Mouse (Mus musculus) cortical plate, adult 2 months (tissue): ENCODE data around the gene Tial1. TPM values are rescaled to one million over a fixed set of nuclear protein-coding genes. Genes with fewer than 3 reads are reported as not detected.

ENCODE experiments used
- H3K27ac ChIP-seq: fragments of 200-500 bp; 2 replicates; pipeline ENCODE4 v1.5.1; 2012; ENCODE audit warnings: low read length, control low read depth, inconsistent platforms; ENCODE audit not compliant: insufficient read depth
- H3K4me1 ChIP-seq: fragments of 200-500 bp; 2 replicates; pipeline ENCODE4 v1.6.1; 2011; ENCODE audit warnings: low read length; ENCODE audit not compliant: control insufficient read depth, insufficient read depth
- H3K4me3 ChIP-seq: fragments of 200-500 bp; 2 replicates; pipeline ENCODE4 v1.5.1; 2011; ENCODE audit warnings: mild to moderate bottlenecking, low read length, control low read depth; ENCODE audit not compliant: insufficient read depth
- CTCF ChIP-seq: fragments of 200-500 bp; IDR thresholded peaks from 2 replicates; pipeline ENCODE4 v1.5.1; 2011; ENCODE audit warnings: mild to moderate bottlenecking, control low read depth, low read length; ENCODE audit not compliant: insufficient read depth; ENCODE audit errors: extremely low read depth
- POLR2A ChIP-seq: fragments of 200-500 bp; IDR thresholded peaks from 2 replicates; pipeline ENCODE4 v1.6.1; 2011; ENCODE audit warnings: mild to moderate bottlenecking, low read length, control low read depth; ENCODE audit not compliant: insufficient read depth; ENCODE audit errors: extremely low read depth
- polyA plus RNA-seq: library from polyadenylated mRNA; depleted of rRNA; stranded (reverse); fragments of >200 nt; gene quantifications from 2 replicates; pipeline ENCODE4 v1.2.3, GENCODE M21; 2012

The Tial1 gene
- polyA plus RNA-seq, 1 experiment: 106 TPM

GRCm38 (mm10) chr7:128459791-128460130 is 1.8 kb downstream of the Tial1 start:
- TF ChIP-seq CTCF (no peak), POLR2A (no peak)
- no peak overlapping the region for H3K27ac ChIP-seq
- H3K4me3 ChIP-seq: peak overlapping the region; percentile 61
- peaks cover 2% of the 10 kb centered on the region; the same call in 1 of the 2 replicates for H3K4me1 ChIP-seq

- TF ChIP-seq CTCF (no peak), POLR2A (no peak)
- Histone ChIP-seq H3K4me1 (peaks cover 2% of the 10 kb centered on the region; the same call in 1 of the 2 replicates), H3K27ac (no peak overlapping the region), H3K4me3 (no peak overlapping the region)
Measured at GRCm38 (mm10) chr7:128458011-128458410, 3.5 kb downstream of the Tial1 start.

DNA sequence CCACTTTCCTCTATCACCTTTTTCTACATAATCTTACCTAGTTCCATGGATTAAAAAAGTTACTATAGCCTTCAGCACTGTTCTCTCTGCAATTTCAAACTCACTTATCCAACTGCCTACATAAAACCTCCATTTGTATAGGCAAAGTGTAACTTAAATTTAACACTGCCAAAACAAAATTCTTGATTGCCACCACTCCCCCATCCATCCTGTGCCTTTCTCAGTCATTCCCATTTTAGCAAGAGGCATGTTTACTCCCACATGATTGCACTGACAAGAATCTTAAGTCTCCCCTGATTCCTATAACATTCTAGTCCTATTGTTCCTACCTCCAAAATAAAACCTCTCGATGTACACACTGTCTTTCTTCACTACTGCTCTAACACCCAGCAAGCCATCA is 8.8 kb downstream of the Tial1 start:
- TF ChIP-seq CTCF (no peak), POLR2A (no peak)
- no peak overlapping the region for H3K4me3 ChIP-seq
- H3K4me1 ChIP-seq: peaks cover 2% of the 10 kb centered on the region; the same call in 1 of the 2 replicates
- H3K27ac ChIP-seq: no peak overlapping the region

- TF ChIP-seq POLR2A (no peak), CTCF (no peak)
- Histone ChIP-seq H3K27ac (no peak overlapping the region), H3K4me1 (no peaks in the 10 kb centered on the region), H3K4me3 (no peak overlapping the region)
Measured at GRCm38 (mm10) chr7:128440584-128440983, 20.9 kb downstream of the Tial1 start.

DNA sequence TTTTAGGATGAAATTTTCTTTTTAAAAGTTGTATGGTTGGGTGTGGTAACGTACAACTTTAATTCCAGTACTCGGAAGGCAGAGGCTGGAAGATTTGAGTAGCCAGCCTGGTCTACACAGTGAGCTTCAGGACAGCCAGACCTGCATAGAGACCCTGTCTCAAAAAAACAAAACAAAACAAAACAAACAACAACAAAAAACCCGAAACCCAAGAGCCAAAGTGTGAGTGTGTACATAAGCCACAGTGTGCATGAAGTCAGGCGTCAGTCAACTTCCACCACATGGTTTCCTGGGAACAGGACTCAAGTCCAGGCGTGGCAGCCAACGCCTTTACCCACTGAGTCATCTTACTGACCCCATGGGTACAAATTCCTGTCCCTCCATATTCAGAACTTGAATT is 22.3 kb downstream of the Tial1 start:
- H3K27ac ChIP-seq: no peak overlapping the region
- TF ChIP-seq CTCF (no peak), POLR2A (no peak)
- H3K4me3 ChIP-seq: no peak overlapping the region
- no peaks in the 10 kb centered on the region for H3K4me1 ChIP-seq

- TF ChIP-seq POLR2A (no peak), CTCF (no peak)
- H3K4me3 ChIP-seq: no peak overlapping the region
- H3K4me1 ChIP-seq: no peaks in the 10 kb centered on the region
- no peak overlapping the region for H3K27ac ChIP-seq
Measured at GRCm38 (mm10) chr7:128438131-128438530, 23.4 kb downstream of the Tial1 start.

- peak; percentile 51 for TF ChIP-seq CTCF
- TF ChIP-seq POLR2A: no peak
- no peaks in the 10 kb centered on the region for H3K4me1 ChIP-seq
- no peak overlapping the region for H3K27ac ChIP-seq
- H3K4me3 ChIP-seq: no peak overlapping the region
Measured at GRCm38 (mm10) chr7:128433213-128433612, 28.3 kb downstream of the Tial1 start.

- Histone ChIP-seq H3K4me1 (no peaks in the 10 kb centered on the region), H3K4me3 (no peak overlapping the region), H3K27ac (no peak overlapping the region)
- TF ChIP-seq CTCF: no peak
- TF ChIP-seq POLR2A: no peak
Measured at GRCm38 (mm10) chr7:128432574-128432973, 28.9 kb downstream of the Tial1 start.

DNA sequence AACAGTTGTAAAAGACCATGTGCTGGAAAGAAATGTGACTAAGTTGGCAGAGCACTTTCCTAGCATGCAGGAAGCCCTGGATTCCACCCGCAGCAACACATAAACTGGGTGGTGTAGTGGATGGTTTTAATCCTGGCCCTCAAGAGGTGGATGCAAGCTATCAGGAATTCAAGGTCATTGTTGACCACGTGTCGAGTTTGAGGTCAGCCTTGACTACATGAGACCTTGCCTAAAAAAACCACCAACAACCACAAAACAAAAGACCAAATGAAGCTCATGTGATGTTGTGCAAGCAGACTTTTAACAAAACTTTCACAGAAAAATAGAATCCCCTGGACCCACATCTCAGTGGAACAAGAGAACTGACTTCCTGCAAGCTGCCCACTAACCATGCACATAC is 39.0 kb downstream of the Tial1 start:
- TF ChIP-seq POLR2A (no peak), CTCF (no peak)
- Histone ChIP-seq H3K4me1 (no peaks in the 10 kb centered on the region), H3K27ac (no peak overlapping the region), H3K4me3 (no peak overlapping the region)

DNA sequence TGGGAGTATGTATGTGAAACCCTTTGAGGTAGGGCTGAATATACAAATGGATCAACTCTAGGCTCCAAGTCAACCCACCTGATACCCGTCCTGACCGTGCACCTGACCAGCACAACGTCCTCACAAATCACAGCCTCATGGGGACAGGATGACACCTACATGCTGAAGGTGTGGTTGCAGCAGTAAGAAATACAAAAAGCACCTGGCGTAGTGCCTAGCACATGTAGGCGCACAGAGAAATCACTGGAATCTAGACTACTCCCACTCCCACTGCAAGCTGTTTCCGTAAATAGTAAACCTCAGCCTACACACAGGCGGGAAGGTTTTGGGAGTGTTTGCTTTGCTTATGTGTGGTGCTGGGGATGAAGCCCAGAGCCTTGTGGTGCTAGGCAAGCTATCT is 39.8 kb downstream of the Tial1 start:
- H3K27ac ChIP-seq: no peak overlapping the region
- TF ChIP-seq CTCF (no peak), POLR2A (no peak)
- no peak overlapping the region for H3K4me3 ChIP-seq
- H3K4me1 ChIP-seq: no peaks in the 10 kb centered on the region

DNA sequence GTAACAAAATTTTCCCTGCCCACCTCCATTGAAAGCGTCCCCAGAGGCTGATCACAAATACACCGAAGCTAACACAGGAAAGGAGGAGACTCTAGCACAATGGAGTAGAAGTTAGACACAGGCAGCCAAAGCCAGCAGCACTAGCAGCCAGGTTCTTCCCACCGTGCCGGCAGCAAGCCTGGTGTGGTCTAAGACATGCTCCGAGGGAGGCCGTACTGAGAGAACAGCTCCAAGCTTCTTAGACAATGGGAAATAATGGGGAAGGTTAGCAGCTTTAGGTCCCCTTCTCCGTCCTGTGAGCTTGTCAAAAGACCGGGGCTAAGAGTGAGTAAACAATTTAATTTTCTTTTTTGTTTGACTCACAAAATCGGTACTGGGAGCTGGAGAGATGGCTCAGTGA is 41.8 kb downstream of the Tial1 start:
- Histone ChIP-seq H3K4me1 (no peaks in the 10 kb centered on the region), H3K4me3 (no peak overlapping the region), H3K27ac (no peak overlapping the region)
- TF ChIP-seq CTCF (no peak), POLR2A (no peak)

DNA sequence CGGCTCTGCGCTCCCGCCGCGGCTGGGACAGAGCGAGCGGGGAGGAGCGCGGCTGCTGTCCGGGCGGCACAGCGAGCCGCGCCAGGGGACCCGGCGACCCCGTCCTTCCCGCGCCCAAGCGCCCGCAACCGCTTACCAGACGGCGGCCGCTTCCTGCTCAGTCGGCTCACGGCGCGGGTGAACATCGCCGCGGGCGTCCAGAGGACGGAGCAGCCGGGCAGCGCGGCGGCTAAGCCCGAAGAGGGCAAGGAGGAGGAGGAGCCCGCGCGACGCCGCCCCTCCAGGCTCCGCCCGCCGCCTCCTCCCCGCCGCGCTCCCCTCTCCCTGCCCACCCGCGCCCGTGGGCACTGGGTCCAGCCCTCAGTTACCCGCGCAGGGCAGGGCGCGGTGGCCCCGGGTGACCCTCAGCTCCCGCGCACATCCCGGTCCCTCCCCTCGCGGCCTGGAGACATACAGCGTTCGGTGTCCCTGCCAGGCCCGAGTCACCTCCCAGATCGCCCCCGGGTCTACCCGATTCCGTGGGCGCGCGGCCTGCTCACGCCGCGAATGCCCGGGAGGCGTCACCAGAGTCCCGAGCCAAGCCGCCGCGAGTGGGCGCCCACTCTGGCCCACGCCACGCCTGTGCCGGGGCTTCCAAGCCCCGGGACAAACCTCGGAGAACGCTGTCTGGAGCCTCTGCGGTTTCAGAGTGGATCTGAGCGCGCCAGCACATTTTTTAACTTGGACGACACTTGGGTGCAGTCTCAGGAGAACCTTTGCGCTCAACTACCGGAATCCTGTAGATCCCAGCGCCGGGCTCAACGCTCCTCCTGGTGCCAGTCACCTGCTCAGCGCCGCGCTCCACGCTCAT is 43.4 kb downstream of the Tial1 start, which contains the start of gene Rgs10:
Gene Rgs10, minus strand, starts transcription at position 829 of the 850 bp plus-strand sequence.
- H3K27ac ChIP-seq: no peak within 1 kb of the TSS
- peak within 1 kb of the TSS; percentile 43 for H3K4me3 ChIP-seq
- no peaks in the 10 kb centered on the region for H3K4me1 ChIP-seq
- TF ChIP-seq CTCF (no peak), POLR2A (no peak)
